Mouse (Mus musculus) adrenal gland, adult 2 months (tissue): ENCODE measurements around the gene Adnp. TPM values are rescaled to one million over a fixed set of nuclear protein-coding genes. Genes with fewer than 3 reads are reported as not detected.

Experiments used
- DNase-seq: peaks from one replicate; pipeline ENCODE4 v3.0.0; 2021
- long read RNA-seq: library from polyadenylated mRNA; stranded (forward); transcript quantifications from one replicate; pipeline ENCODE4 v2.0.0, GENCODE M21; 2021
- polyA plus RNA-seq: library from polyadenylated mRNA; depleted of rRNA; stranded (reverse); fragments of >200 nt; gene quantifications from 2 replicates; pipeline ENCODE4 v1.2.3, GENCODE M21; 2012; rRNA removed
- total RNA-seq, 2 experiments: library from RNA; stranded (reverse); gene quantifications; 2 replicates each; pipeline ENCODE4 v1.2.3; 2021

Gene Adnp
- total RNA-seq (10 to 100 TPM; 43.9 to 65.5 TPM), polyA plus RNA-seq (16.4 and 18.6 TPM in 2 replicates)
- long read RNA-seq, full-length matches to known transcripts: 1 of 1 reads
- long read RNA-seq, partial matches to known transcripts: 0 of 1 reads
- long read RNA-seq, other reads (novel, unspliced or antisense): 0 of 1 reads

- peak; percentile 96 for DNase-seq
These were observed at the start of gene Adnp for GRCm38 (mm10) chr2:168206725-168207644. Adnp (minus strand) TSS chr2:168207112.

DNA sequence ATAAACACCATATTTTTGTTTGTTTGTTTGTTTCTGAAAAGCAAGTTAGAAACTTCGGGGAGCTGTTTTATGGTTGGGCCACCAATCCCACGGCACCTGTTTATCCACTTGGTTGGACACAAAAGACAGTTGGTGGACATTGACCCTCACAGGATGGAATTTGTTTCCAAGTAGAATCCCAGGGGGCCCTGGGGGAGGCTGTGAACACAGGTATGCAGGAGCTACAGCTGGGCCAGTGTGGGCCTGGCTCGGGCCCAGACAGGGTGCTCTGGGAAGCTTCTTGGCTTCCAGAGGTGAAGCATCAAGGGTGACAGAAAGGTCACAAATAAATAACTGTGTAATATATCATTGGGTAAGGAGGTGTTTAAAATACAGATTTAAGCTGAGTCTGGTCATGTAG lies 49.6 kb upstream of the Adnp start:
- DNase-seq: no peak

- no peak for DNase-seq
These were observed 46.9 kb upstream of the Adnp start for GRCm38 (mm10) chr2:168253822-168254221.

DNA sequence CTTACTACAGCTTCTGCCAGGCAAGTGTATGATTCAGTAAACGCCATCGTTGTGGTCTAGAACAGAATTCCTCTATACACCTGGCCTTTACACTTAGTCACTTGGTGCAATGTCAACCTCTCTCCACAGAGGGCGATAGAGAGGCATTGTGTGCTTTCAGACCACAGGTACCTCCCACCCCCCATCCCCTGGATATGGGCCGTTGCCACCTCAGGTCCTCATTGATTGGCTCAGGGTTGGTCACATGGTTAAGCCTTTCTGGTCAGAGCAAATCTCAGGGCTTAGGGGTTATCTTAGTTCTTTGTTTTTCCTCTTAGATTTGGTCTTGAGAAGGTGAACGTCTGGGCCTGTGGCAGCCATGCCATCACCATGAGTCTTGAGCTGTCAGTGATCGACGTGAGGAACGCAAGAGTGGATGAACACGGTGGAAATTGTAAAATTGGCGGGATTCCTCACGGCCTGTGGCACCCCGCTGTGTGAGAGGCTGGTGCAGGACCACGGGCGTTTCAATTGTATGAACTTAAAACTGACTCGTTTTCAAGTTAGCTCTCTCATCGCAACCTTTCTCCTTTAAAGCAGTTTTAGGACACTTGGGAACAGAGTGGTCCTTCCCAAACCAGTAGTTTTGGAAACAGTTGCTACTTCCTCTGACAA lies 45.9 kb upstream of the Adnp start:
- no peak for DNase-seq

DNA sequence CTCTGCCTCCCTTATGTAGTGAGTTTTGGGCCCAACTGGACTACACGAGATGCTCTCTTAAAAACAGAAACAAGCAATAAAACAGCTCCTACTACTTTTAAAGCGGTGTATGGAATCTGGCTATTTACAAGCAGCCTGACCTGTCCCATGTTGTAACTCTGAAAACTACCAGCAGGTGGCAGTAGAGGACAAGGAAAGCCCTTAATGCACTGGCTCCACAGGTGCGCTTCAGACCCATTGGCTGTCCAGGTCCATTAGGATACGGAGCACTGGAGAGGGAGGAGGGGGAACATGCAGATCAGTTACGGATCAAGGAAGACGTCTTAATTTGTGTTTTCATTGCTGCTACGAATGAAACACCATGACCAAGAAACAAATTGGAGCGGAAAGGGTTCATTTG lies 43.4 kb upstream of the Adnp start:
- peak; percentile 80 for DNase-seq

GRCm38 (mm10) chr2:168248856-168249245 lies 41.9 kb upstream of the Adnp start:
- DNase-seq: no peak

GRCm38 (mm10) chr2:168248167-168248855 lies 41.4 kb upstream of the Adnp start:
- no peak for DNase-seq

DNA sequence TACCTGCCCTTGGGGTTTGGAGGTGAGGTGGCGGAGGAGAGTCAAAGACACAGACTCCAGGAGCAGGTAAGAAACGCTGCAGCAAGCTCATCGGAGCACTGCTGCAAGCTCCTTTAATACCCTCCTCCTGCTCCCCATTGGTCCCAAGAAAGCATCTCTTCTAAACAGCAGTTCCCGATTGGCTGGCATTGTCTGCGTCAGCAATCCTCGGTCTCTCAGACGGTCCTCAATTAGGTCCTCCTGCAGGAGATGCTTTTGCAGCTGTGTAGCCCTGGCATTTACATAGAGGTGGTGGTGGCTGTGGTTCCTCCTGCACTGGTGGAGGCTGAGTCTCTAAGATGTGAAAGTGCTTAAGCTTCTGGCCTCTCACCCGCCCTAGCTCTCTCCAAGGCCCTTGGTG lies 38.7 kb upstream of the Adnp start:
- DNase-seq: no peak

GRCm38 (mm10) chr2:168243278-168243677 lies 36.4 kb upstream of the Adnp start:
- no peak for DNase-seq

- DNase-seq: no peak
These were observed 35.9 kb upstream of the Adnp start for GRCm38 (mm10) chr2:168242841-168243240.

DNA sequence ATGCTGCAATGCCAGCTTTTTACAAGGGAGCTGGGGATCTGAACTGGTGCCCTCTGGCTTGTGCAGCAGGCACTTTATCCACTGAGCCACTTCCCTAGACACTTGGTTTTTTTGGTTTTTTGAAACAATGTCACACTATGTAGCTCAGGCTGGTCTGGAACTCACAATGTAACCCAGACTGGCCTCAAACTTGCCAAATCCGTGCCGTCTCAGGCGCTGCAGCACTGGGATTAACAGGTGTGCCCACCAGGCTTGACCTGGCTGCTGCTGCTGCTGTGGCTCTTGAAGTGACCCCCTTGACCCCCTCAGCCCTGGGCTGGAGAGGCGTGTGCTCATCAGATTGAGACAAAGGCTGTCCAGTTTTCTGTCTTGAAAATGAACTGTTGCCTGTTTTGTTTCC lies 31.4 kb upstream of the Adnp start:
- DNase-seq: no peak

GRCm38 (mm10) chr2:168233286-168233685 lies 26.4 kb upstream of the Adnp start:
- no peak for DNase-seq

- DNase-seq: no peak
These were observed 24.5 kb upstream of the Adnp start for GRCm38 (mm10) chr2:168231471-168231829.

- DNase-seq: no peak
These were observed 24.0 kb upstream of the Adnp start for GRCm38 (mm10) chr2:168230773-168231470.

- DNase-seq: peak; percentile 91
These were observed 23.3 kb upstream of the Adnp start, which contains the start of the genes Gm20716, Dpm1 and Mocs3 for GRCm38 (mm10) chr2:168230026-168230728. Gm20716 (minus strand) TSS chr2:168230364. Dpm1 (minus strand) TSS chr2:168230591. Mocs3 (plus strand) TSS chr2:168230622.

GRCm38 (mm10) chr2:168229116-168230025 lies 22.5 kb upstream of the Adnp start:
- DNase-seq: peak; percentile 77

- DNase-seq: no peak
These were observed 16.4 kb upstream of the Adnp start for GRCm38 (mm10) chr2:168223326-168223725.

GRCm38 (mm10) chr2:168213788-168214397 lies 7.0 kb upstream of the Adnp start:
- no peak for DNase-seq

GRCm38 (mm10) chr2:168207883-168208282 lies 971 bp upstream of the Adnp start:
- DNase-seq: no peak
